Mouse (Mus musculus): ENCODE data around the gene 1700029I15Rik.
A peak's percentile ranks its signal among the peaks of the same experiment; 100 is the strongest.

1700029I15Rik gene

DNA sequence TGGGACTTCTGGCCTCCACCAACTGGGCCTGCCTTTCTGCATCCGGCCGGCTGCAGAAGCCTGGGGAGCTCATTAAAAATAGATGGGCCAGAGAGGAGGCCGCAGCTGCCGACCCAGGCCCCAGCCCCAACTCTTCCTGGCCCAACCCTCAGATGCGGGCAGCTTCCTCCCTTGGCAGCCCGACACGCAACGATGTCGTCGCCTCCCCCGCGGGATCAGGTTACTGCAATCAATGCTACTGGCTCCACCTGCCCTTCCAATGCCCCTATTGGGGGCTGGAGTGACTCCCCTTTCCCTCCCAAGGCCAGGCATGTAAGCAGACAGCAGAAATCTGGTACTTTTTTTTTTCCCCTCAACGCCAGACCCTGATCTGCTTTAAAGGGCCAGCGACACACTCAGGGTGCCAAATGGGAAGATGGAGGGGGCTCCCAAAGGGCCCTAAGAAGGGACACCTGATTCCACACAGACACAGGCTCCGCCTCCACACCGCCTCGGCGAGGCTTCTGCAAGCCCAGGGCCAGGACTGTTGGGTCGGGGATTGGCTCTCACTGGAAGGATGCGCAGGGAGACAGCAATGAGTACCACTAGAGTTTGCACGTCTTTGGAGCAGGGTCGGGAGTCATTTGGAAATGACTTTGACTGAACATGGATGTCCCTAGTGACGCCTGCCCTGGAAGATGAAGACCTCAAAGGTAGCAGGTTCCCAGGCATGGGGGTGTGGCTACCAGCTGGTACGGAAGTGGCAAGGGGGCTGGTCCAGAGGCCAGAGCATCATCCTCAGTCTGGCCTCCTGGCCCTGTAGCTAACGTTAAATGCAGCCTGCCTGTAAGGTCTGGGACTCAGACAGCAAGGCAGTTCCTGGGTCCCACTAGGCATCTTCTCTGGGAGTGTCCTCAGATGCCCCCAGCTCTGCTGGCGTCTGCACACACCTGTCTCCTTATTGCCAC is 10.3 kb downstream of the 1700029I15Rik start:
- peak; percentile 63 to 72 for DNase-seq

DNA sequence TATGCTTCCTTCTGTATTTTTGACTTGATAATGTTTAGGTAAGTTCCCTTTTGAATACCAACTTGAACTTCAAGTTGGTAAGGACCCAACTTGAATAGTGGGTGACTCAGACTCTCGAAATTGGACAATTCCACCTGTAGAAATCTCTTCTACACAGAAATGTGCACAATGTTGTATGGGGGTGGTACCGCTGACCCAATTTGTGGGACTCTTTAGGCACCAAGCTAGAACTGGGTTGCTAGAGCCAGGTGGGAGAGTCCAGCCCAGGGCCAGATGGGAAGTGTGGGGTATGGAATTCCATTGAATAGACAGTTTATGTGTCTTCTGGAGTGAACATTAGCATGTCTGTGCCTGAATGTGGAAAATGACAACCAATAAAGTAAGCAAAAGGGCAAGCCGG is 13.2 kb downstream of the 1700029I15Rik start:
- DNase-seq, result no peak

DNA sequence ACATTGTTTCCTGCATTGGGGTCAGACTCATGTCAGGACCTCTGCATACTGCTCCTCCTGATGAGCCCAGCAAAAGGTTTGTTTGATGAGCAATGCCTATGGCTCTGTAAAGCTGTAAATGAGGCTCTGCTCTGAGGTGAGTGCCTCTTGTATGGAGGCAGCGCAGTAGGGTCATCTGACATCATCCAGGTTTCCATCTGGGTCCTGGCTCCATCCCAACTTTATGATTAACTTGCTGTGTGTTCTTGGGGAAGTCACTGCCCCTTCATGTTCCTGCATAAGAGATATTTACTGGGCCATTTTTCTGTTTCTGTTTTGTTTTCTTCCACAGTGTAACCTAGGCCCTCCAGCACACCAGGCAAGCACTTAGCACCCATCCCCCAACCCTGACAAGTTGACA is 15.1 kb downstream of the 1700029I15Rik start:
- no peak for DNase-seq

- peak in 1 of 2 experiments; percentile 38 for DNase-seq
Measured at GRCm38 (mm10) chr2:92399877-92400276, 17.5 kb downstream of the 1700029I15Rik start.

DNA sequence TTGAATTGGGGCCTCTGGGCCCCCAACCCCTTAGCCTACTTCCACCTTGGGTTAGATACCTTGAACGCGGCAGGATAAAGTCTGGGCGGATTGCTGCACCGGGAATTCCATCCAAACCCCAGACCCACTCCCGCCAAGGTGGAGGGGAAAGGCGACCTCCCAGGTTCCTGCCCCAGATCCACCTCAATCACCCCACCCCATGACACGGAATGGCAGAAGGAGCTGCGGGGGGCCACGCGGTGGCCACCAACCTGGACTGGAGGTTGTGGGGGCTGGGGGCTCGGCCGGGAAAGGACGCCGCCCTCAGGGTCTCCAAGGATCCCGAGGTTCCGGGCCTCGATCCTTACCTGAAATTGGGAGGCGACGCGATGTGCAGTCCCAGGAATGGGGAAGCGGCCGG is 18.3 kb downstream of the 1700029I15Rik start:
- peak; percentile 67 to 71 for DNase-seq

DNA sequence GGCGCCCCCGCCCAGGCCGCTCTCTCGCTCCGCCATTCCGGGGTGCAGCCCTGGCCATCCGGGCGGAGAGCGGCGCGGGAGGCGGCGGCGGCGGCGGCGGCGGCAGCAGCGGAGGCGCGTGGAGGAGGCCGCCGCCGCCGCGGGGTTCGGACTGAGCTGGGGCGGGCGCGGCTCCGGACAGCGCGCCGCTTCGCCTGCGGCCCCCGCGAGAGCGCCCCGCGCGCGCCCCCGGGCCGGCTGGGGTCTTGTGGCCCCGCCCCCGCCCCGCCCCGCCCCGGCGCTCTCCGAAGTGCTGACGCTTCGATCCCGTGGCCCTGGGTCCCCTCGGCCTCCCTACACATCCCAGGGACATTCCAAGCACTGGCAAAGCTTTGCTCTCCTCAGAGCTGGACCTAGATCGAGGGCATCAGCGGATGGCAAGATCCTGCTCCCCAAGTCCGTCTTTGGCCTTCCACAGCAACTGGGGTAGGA is 18.8 kb downstream of the 1700029I15Rik start, which contains the start of gene Mapk8ip1:
Gene Mapk8ip1 (minus strand): TSS at position 173 of the 471 bp plus-strand sequence.
- peak; percentile 73 to 76 for DNase-seq

DNA sequence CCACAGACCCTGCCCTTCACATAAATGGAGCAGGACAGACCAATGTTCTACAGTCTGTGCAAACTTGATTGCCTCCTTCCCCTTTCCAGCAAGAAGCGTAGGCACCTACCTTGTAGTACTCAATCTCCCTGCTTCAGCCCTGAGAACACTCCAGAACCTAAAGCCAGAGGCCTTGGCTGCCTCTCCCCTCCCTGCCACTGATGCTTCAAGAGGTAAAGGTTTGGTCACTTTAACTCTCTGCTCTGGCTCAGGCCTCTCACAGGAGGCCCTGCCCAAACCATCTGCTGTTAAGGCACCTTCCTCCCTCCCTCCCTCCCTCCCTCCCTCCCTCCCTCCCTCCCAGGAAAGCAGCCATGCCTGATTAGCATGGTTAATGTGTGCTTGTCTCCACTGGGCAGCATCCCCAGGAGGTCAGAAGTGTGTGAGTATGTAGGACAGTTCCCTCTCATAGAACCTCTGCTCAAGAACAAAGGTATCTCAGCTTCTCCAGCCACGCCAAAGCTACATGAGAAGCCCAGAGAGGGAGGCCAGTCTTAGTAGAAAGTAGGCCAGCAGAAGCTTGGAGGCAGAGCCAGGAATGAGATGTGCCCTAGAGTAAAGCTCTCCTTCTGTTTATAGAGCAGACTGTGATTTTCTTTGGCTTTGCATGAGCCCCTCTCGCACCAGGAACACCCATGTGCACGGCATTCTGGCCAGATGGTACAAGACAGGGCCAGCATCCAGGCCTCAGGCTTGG is 20.4 kb downstream of the 1700029I15Rik start:
- DNase-seq, result peak; percentile 84 to 88

DNA sequence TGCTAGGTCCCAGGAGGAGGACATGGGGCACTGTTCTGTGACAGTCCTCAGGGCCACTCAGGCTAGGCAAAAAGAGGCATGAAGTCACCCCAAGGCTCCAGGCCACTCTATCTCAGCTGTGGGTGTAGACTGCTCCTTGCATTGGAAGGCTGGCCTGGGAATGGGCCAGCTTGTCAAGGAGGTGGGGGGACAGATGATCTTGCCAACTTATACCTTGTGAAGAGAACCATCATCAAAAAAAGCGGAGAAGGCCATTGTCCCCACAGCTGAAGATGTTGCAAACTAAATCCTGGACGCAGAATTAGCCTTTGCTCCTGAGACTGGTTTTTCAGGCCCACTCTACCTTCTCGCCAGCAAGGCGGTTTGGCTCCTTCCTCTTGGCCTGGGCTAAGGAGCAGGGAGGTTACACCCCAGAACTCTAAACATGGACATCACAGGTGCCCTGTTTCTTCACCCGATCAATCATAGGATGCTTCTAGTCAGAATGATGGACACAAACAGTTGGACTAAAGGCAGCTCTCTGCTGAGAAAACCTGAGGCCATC is 21.5 kb downstream of the 1700029I15Rik start:
- DNase-seq, result peak in 1 of 2 experiments; percentile 35

DNA sequence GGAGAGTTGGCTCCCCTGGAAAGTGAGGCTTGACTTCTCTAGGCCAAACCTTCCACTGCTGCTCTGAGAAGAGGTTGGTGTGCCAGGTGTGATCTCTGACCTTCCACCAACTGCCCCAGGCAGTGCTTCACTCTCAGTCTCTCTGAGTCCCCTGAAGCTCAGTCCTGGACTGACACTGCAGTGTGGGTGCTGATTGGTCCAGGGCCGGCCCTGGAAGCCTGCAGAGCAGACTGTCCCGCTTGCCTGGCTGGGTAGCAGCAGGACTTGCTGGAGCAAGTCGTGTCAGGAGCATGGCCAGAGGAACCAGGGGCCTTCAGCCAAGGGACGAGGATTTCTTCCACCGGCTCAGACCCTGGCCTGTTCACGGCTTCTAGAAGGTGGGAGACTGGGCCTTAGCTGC is 22.4 kb downstream of the 1700029I15Rik start:
- DNase-seq, result peak in 1 of 2 experiments; percentile 50

- DNase-seq, result no peak
Measured at GRCm38 (mm10) chr2:92405687-92406086, 23.3 kb downstream of the 1700029I15Rik start.

DNA sequence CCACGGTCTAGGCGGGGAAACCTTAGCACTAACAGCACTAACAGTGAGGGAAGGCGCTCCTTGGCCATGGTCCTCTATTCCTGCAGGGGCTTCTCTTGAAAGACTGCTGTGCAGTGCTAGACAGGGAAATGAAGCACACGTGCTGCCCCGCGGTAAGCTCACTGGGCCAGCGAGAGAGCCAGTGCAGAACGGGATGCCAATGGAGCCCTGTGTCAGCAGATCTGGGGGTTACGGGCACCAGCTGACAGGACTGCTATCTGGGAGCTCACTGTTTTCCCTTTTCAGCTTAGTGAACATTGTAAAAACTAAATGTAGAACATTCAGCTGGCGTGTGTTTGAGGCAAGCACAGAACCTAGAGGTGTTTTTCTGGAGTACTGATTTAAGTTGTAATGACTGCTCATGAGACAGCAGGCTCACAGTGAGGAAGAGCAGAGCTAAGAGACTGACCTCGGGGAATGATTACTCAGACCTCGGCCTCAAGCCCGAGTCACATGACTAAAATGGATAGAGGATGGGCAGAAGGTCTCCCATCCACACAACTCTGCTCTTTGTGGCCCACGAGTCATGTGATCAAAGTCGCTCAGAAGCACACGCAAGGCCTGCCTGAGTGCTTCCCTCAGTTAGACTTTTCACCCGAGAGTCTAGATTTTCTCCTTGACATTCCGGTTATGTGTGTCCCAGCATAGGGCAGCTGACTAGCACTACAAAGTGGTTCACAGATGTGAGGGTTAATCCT is 26.1 kb downstream of the 1700029I15Rik start:
- DNase-seq, result no peak

- DNase-seq, result peak; percentile 71 to 81
Measured at GRCm38 (mm10) chr2:92411705-92412104, 29.4 kb downstream of the 1700029I15Rik start.

DNA sequence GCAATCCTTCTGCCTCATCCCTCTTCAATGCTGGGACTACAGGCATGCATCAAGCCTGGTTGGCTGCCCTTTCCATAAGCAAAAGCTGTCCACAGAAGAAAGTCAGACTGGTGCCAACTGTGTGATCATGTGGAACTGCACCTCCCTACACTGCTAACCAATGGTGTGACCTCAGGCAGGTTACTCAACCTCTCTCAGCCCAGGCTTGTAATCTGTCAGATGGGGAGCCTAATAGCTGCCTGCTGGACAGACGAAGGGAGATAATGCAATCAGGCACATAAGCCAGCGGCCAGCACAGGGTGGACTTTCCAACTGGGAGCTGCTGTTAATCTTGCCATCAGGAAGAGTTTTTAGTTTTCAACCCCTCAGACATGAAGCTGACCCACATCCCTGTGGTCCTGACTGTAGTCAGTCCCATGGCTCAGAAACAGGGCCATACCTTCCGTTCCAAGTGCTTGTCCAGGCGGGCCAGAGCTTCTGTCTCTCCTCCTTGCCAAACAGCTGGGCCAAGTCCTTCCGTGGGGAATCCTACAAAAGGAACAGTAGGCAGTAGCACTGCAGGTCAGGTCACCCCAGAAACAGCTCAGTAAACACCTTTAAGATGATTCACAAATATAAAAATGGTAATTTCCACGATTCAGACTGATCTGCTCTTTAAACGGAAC is 39.5 kb downstream of the 1700029I15Rik start:
- DNase-seq, result peak in 1 of 2 experiments; percentile 19

DNA sequence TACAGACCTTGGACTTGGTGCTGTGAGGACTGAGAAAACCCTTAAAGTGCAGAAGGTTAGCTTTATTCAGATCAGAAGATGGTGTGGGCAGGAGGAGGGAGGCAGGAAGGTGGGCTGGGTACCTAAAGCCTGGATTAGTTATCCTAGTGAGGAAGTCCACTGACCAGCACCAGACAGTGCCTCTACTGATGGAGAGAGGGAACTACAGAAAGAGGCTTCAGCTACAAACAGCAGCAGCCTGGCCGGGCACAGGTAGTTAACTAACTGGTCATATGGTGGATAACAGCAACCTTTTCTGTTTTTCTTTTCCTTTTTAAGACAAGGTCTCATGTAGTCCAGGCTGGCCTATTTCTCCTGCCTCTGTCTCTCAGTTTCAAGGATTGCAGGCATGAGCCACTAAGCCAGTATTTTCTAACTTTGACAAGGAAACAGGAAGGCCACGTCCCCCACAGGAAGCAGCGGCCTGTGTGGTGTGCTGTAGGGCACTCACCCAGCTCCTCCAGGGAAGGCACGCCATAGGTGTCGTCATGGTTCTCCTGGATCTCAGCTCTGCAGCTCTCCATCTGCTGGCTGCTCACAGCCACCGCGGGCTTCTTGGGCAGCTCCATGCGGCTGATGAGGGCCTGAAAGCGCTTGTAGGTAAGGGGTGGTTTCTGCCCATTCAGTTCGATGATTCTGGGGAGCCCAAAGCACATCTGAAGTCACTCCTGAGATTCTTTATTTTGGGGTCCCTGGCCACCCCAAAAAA is 40.2 kb downstream of the 1700029I15Rik start:
- peak; percentile 55 to 61 for DNase-seq

DNA sequence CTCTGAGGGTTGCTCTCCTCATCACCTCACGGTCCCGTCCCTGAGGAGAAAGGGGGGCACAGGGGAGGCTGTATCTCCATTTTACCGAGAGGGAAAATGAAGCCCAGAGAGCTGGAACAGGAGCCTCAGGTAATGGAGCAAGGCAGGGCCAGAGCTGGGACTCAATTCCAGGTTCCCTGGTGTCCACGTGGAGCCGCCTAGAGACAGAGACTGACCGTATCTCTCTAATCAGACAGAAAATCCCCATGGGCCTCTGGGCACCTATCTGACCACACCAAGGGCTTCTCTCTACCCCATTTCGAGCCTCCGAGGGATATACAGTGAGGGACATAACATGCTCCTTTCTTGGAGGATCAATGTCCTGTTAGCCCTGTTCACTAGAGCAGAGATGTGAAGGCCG is 40.8 kb downstream of the 1700029I15Rik start:
- no peak for DNase-seq

DNA sequence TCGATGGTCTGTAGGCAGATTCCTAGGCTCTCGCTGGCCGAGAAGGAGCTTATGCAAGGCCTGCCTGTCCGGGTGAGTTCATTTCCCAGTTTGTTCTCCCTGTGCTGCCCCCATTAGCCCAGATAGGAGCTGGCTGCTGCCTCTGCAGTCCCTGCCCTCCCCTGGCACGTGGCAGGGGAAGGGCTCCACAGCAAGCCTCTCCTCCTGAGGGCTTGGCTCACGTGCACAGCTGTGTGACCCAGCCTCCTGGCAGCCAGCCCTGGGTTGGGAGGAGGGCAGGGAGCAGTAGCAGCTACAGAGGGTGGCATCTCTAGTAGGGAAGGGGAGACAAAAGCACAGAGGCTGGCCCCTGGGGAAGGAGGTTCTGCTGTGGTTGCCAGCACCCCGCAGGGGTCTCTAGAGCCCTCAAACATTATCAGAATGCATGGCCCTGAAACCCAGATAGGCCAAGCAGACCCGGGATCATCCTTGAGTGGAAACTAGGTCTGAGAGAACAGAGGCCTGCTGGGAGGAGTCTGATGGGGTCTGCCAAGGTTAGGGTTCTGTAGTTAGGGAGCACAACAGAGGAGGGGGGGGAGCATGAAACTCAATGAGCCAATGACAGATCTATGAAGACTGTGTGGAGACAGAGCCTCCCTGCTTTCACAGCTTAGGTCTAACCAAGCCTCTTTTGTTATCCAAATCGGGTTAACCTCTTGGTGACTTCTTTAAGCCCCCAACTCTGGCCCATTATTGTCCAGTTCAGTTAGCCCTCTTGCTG is 41.5 kb downstream of the 1700029I15Rik start:
- DNase-seq, result peak; percentile 79 to 88

DNA sequence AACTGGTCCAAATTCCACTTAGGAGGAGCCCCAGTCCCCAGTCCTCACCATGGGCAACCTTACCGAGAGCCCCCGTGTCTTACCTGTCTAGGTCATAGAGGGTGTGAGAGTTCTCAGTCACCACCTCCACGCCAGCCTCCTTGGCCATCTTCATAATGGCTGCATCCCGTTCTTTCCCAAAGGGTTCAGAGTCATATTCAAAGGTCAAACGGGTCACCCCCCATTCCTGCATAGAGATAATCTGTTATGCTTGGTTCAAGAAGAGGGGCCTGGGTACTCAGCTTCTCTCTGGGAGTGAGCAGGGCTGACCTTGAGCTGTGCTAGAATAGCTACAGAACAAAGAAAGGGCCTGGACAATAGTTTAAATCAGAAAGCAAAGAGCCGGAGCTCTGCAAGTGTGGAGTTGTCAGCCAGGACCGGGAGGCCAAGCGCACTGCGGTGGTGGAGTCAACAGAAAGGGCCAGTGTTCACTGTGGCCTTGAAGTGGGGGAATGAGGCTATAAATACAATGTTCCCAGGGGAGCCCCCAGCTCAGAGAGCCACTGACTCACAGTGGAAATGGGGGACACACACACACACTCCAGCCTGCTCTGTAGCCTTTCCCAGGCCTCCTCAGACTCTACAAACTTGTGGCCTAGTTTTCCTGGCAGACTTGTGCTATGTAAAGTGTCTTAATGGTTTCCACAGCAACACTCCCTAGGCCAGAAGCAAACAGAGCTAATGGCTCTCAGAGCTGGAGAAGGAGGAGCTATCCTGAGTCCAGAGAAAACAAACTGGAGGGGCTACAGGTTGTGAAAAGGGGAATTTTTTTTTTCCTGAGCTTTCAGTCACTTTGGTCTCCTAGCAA is 42.3 kb downstream of the 1700029I15Rik start:
- peak in 1 of 2 experiments; percentile 22 for DNase-seq

DNA sequence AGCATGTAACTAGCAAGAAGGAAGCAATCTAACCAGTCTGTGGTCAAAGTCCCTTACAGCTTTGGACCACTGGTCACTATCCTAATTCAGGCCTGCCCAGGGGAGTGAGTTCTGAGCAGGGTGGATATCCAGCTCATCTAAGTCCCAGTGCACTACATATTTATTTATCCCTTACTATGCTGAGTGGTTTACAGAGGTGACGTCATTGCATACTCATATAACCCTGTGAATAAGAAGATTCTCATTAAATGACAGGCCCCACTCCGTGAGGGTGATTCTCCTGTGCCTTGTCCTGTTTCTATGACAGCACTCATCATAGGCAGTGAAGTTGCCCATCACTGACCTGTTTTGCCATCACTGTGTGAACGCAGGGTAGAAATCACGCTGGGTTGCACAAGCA is 43.0 kb downstream of the 1700029I15Rik start:
- no peak for DNase-seq

DNA sequence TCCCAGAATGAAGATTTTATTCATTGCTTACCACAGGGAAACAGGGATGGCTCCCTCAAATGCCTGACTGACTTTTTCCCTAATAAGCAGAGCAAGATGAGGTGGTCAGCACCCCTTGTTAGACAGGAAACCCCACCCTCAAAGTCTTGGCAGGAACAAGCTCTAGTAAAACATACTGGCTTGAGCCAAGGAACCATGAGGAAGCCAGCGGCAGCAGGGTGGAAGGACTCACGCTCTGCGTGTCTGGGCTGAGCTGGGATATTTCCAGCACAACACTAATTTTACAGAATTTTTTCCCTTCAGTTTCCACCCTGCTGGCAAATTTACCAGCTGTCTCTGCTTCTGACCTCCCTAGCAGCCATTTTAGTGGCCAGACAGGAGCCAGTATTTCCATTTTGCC is 44.1 kb downstream of the 1700029I15Rik start:
- peak; percentile 55 to 62 for DNase-seq

Measured in cerebellum, postnatal 14 days (tissue).